Mouse (Mus musculus) C2C12 (cell line): ENCODE results near the gene Clta.

Source experiments
- CEBPB ChIP-seq: IDR thresholded peaks from one replicate; pipeline ENCODE4 v1.6.1; 2011; ENCODE audit warnings: low read depth, mild to moderate bottlenecking, control low read depth, moderate library complexity
- CTCF ChIP-seq: IDR thresholded peaks from one replicate; pipeline ENCODE4 v1.5.1; 2011; ENCODE audit not compliant: control insufficient read depth, insufficient read depth, insufficient read length
- MAX ChIP-seq: IDR thresholded peaks from one replicate; pipeline ENCODE4 v1.6.1; 2011; ENCODE audit warnings: mild to moderate bottlenecking, control low read depth
- MYOG ChIP-seq: IDR thresholded peaks from one replicate; pipeline ENCODE4 v1.6.1; 2011; ENCODE audit not compliant: control insufficient read depth, insufficient read length; ENCODE audit errors: extremely low read depth
- USF1 ChIP-seq: IDR thresholded peaks from one replicate; pipeline ENCODE4 v1.6.1; 2011; ENCODE audit warnings: low read depth, mild to moderate bottlenecking, control low read depth, moderate library complexity

DNA sequence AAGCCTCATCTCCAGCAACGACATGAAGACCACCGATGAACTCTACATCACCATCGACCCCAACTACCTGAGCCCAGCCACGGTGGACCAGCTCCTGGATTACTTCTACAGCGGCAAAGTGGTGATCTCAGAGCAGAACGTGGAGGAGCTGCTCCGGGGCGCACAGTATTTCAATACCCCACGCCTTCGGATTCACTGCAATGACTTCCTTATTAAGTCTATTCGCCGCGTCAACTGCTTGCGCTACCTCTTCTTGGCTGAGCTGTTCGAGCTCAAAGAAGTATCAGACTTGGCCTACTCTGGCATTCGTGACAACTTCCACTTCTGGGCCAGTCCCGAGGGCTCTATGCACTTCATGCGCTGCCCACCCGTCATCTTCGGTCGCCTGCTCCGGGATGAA lies 20.5 kb upstream of the Clta start:
- TF ChIP-seq CEBPB, result no peak
- TF ChIP-seq CTCF, result no peak
- no peak for TF ChIP-seq USF1
- TF ChIP-seq MYOG, result no peak
- no peak for TF ChIP-seq MAX
